ENCODE assay signal across 8 mouse cellular contexts in genomic region chr10:62725771-62726687, GRCm38 (mm10). TPM values are rescaled to one million over a fixed set of nuclear protein-coding genes. Genes with fewer than 3 reads are reported as not detected.
DNase-seq lines count a peak whose midpoint lies in the region; ATAC-seq and TF ChIP-seq lines count a peak whose summit lies in the region.

Stox1 (minus strand) TSS chr10:62726128.

- no peak within 1 kb of the TSS for H3K27ac ChIP-seq in forebrain, embryonic 11.5 days (ENCODE audit: low read depth, low read length)
- no peak within 1 kb of the TSS for H3K27ac ChIP-seq in liver, embryonic 15.5 days (replicated peaks)
- H3K27ac ChIP-seq in neural tube, embryonic 13.5 days (replicated peaks): no peak within 1 kb of the TSS; the same call in 1 of the 2 replicates

- TF ChIP-seq CTCF in brain, embryonic 14.5 days (IDR thresholded peaks at IDR 0.05; ENCODE audit: borderline replicate concordance, extremely low read depth, insufficient read depth, insufficient read length): peak; percentile 32; the same call in 1 of the 2 replicates

- peak; percentile 58 for ATAC-seq in CD4-positive, CD25-positive, alpha-beta regulatory T cell, adult 4 months
- peak; percentile 92 for ATAC-seq in forebrain, embryonic 11.5 days (replicated peaks; ENCODE audit: low FRiP score)
- peak; percentile 67 for ATAC-seq in liver, embryonic 15.5 days (ENCODE audit: insufficient read depth)
- peak; percentile 89 for ATAC-seq in neural tube, embryonic 13.5 days (ENCODE audit: low read depth)

- DNase-seq in brain, embryonic 14.5 days (ENCODE audit: low read depth): peak; percentile 84
- DNase-seq in forebrain, embryonic 11.5 days (ENCODE audit: low spot score): peak; percentile 86
- peak; percentile 62 to 65 for DNase-seq in heart, postnatal 10 days
- peak; percentile 72 to 78 for DNase-seq in kidney, postnatal 4 days
- DNase-seq in testis, postnatal 10 days (ENCODE audit: low spot score): peak; percentile 72

- H3K4me1 ChIP-seq in forebrain, embryonic 11.5 days (replicated peaks; ENCODE audit: control insufficient read depth, insufficient read depth, low read length): peaks cover 7% of the 10 kb centered on the region; the same call in 1 of the 2 replicates
- peaks cover 11% of the 10 kb centered on the region for H3K4me1 ChIP-seq in liver, embryonic 15.5 days (replicated peaks)
- peaks cover 13% of the 10 kb centered on the region; the same call in 1 of the 2 replicates for H3K4me1 ChIP-seq in neural tube, embryonic 13.5 days (replicated peaks)

- H3K9me3 ChIP-seq in forebrain, embryonic 11.5 days (ENCODE audit: control insufficient read depth, low read length): no peaks in the 10 kb centered on the region
- H3K9me3 ChIP-seq in liver, embryonic 15.5 days (replicated peaks): no peaks in the 10 kb centered on the region
- H3K9me3 ChIP-seq in neural tube, embryonic 13.5 days: no peaks in the 10 kb centered on the region

- H3K36me3 ChIP-seq in forebrain, embryonic 11.5 days (ENCODE audit: control insufficient read depth, insufficient read depth, low read length): no peaks in the 10 kb centered on the region
- H3K36me3 ChIP-seq in liver, embryonic 15.5 days (replicated peaks): no peaks in the 10 kb centered on the region
- H3K36me3 ChIP-seq in neural tube, embryonic 13.5 days: no peaks in the 10 kb centered on the region

- H3K4me2 ChIP-seq in forebrain, embryonic 11.5 days (ENCODE audit: low read depth, low read length, severe bottlenecking): peak within 1 kb of the TSS; percentile 95
- peak within 1 kb of the TSS; percentile 84 for H3K4me2 ChIP-seq in liver, embryonic 15.5 days
- H3K4me2 ChIP-seq in neural tube, embryonic 13.5 days: peak within 1 kb of the TSS; percentile 65

- H3K4me3 ChIP-seq in forebrain, embryonic 11.5 days (ENCODE audit: low read depth, low read length): peak within 1 kb of the TSS; percentile 73
- H3K4me3 ChIP-seq in liver, embryonic 15.5 days (replicated peaks): peak within 1 kb of the TSS; percentile 68
- peak within 1 kb of the TSS; percentile 69 for H3K4me3 ChIP-seq in neural tube, embryonic 13.5 days

- WGBS in forebrain, embryonic 11.5 days: 3% methylated on average over 56 of the region's 85 CpGs
- WGBS in liver, embryonic 15.5 days (ENCODE audit: insufficient replicate concordance): 1% methylated on average over 80 of the region's 85 CpGs
- WGBS in neural tube, embryonic 13.5 days: 2% methylated on average over 78 of the region's 85 CpGs

- H3K9ac ChIP-seq in forebrain, embryonic 11.5 days (ENCODE audit: low read length): peak within 1 kb of the TSS; percentile 64
- peak within 1 kb of the TSS; percentile 35; the same call in 1 of the 2 replicates for H3K9ac ChIP-seq in liver, embryonic 15.5 days
- peak within 1 kb of the TSS; percentile 78 for H3K9ac ChIP-seq in neural tube, embryonic 13.5 days

- intact Hi-C loops in heart, postnatal 10 days (cut with DNase I): loop anchor here (2.0 kb wide), 1 partner anchor 75 kb away; the partner anchor contains the start of gene Ddx50

- no peak for TF ChIP-seq POLR2A in brain, embryonic 14.5 days (IDR thresholded peaks at IDR 0.05; ENCODE audit: borderline replicate concordance, extremely low read depth, insufficient read depth, insufficient read length, poor library complexity, severe bottlenecking)

- peaks cover 2% of the 10 kb centered on the region; the same call in 1 of the 2 replicates for H3K27me3 ChIP-seq in forebrain, embryonic 11.5 days (ENCODE audit: control insufficient read depth, insufficient read depth, low read length)
- H3K27me3 ChIP-seq in liver, embryonic 15.5 days: peaks cover 65% of the 10 kb centered on the region
- peaks cover 46% of the 10 kb centered on the region for H3K27me3 ChIP-seq in neural tube, embryonic 13.5 days

RNA-seq across cellular contexts. Expression of gene Stox1, which starts in this region (rescaled TPM):
- polyA plus RNA-seq in CD4-positive, CD25-positive, alpha-beta regulatory T cell, adult 4 months (2017; shearing (Covaris generic)): 1 to 10 TPM; 2.2 to 3.2 TPM
- 1.8 and 4.1 TPM in 2 replicates for polyA plus RNA-seq in brain, embryonic 14.5 days (2012; rRNA removed)
- 3.7 and 4.4 TPM in 2 replicates for polyA plus RNA-seq in forebrain, embryonic 11.5 days (2014; fragmentation: Nextera tagmentation; extraction: Ambion mirVana)
- 1 to 10 TPM; 1.1 to 2.4 TPM for total RNA-seq in heart, postnatal 10 days (2021)
- 0.12 and 0.21 TPM in 2 replicates for polyA plus RNA-seq in liver, embryonic 15.5 days (2015; fragmentation: Nextera tagmentation; extraction: Ambion mirVana)
- 2.2 and 3.3 TPM in 2 replicates for polyA plus RNA-seq in neural tube, embryonic 13.5 days (2015; fragmentation: Nextera tagmentation; extraction: Ambion mirVana)

Comparison
In these comparisons a context has a peak if more than half of its experiments do, and no peak if none do; other contexts are left out.
1. Peak in ATAC-seq, H3K4me3 ChIP-seq, H3K9ac ChIP-seq and H3K4me2 ChIP-seq in liver, embryonic 15.5 days; RNA of the gene not detected or under 1 TPM.